Mouse (Mus musculus) kidney, adult 10 weeks (tissue): ENCODE results near the gene Zc3h7a. TPM values are rescaled to one million over a fixed set of nuclear protein-coding genes. Genes with fewer than 3 reads are reported as not detected.

Experiments used
- polyA plus RNA-seq: library from polyadenylated mRNA; stranded (reverse); fragments of 350-450 nt; fragmentation: Illumina TruSeq; extraction: RNeasy Lipid Tissue Mini Kit (QIAGEN cat#74804); gene quantifications from one replicate; pipeline ENCODE4 v1.2.3, GENCODE M21; 2014; ENCODE audit warnings: low read depth, low replicate concordance

Gene Zc3h7a
- polyA plus RNA-seq = 118 TPM

GRCm38 (mm10) chr16:11176208-11176883 is at the start of gene Zc3h7a:
Gene Zc3h7a (minus strand): TSS chr16:11176393.

GRCm38 (mm10) chr16:11202571-11203554 is 26.7 kb upstream of the Zc3h7a start, which contains the start of gene Rsl1d1:
Gene Rsl1d1 (minus strand): TSS chr16:11203331.

DNA sequence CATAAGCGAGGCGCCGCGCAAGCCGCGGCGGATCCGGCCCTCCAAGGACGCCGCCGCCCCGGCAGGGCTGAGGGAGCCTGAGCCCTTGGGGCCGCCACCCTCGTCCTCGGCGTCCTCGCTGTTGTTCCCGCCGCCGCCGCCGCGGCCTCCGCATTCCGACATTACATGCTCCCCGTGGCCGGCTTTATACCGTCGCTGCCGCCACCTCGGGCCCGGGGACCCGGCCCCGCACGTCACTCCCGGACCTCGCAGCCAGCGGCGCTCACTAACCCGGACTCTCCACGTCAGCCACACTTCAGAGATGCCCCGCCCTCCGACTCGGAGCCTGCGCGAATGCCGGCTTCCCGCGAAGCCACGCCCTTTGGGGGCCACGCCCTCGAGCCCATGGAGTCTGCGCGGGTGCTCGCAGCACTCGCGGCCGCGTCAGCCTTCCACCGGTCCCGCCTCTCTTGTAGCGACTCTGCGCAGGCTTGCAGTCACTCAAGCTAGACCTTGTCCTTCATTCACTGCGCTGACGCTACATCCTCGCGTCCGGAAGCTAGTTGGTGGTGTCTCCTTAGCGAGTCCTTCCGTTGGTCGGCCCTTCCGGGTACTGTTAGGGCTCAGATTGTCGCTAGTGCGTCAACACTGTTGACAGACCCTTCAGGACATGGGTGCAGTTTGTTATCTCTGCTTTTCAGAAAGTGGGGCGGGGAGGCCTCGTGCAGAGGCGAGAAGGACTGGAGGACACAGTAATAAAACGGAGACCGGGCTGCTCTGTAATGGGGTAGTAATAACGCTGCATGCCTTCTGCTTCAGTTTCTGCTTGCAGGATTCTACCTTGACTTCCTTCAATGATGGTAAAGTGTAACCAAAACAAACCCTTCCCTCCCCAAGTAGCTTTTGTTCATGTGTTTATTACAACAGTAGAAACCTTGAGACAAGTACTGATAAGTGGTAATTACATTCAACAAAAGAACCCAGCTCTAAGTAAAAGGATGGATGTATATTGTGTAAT is 41.5 kb downstream of the Zc3h7a start, which contains the start of gene Txndc11:
Gene Txndc11, minus strand, starts transcription at position 303 of the 997 bp plus-strand sequence.

Other genes starting within 250 kb of the Zc3h7a start
- gene Snn, start 115.4 kb downstream of the Zc3h7a start, polyA plus RNA-seq = 63.7 TPM
- gene Litaf, start 110.2 kb downstream of the Zc3h7a start, polyA plus RNA-seq = 40.5 TPM
- gene Txndc11, start 41.7 kb downstream of the Zc3h7a start, polyA plus RNA-seq = 18.9 TPM
- gene Rsl1d1, start 26.9 kb upstream of the Zc3h7a start, polyA plus RNA-seq = 140 TPM
- gene Gspt1, start 77.9 kb upstream of the Zc3h7a start, polyA plus RNA-seq = 370 TPM
- gene Tnfrsf17, start 137.4 kb upstream of the Zc3h7a start, polyA plus RNA-seq = not detected
- 19.2 TPM for gene Snx29, start 146.5 kb upstream of the Zc3h7a start, polyA plus RNA-seq